Mouse (Mus musculus): ENCODE measurements around the gene Psmd7.

DNA sequence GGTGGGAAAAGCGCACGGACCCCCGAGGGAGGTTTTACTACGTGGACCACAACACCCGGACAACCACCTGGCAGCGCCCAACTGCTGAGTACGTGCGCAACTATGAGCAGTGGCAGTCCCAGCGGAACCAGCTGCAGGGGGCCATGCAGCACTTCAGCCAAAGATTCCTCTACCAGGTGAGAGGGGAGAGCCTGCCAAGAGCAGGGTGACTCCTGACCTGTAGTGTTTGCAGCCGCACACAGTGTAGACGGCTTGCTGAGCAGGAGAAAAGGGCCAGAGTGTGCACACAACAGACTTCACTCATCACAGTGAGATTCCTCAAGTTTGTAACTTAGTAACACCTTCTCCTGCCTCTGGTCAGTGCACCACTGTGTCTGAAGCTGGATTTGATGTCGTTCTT is 47.6 kb downstream of the Psmd7 start:
- TF ChIP-seq CTCF (IDR thresholded peaks at IDR 0.05) (no peak), POLR2A (IDR thresholded peaks at IDR 0.05; ENCODE audit: insufficient read depth, low read depth, low read length) (no peak)

Data from heart, adult 2 months (tissue).